Mouse (Mus musculus) midbrain, embryonic 15.5 days (tissue): ENCODE measurements around the gene Th. TPM values are rescaled to one million over a fixed set of nuclear protein-coding genes. Genes with fewer than 3 reads are reported as not detected.
A peak's percentile ranks its signal among the peaks of the same experiment; 100 is the strongest.

Experiments used
- ATAC-seq: fragments of 200-750 bp; cut with Nextera tagmentation; replicated peaks from 2 replicates; pipeline ENCODE4 v1.8.0; 2017; ENCODE audit warnings: moderate TSS enrichment
- H3K27ac ChIP-seq: fragments of 300-500 bp; sonication (generic); 2 replicates; pipeline ENCODE4 v1.5.1; 2015; ENCODE audit warnings: mild to moderate bottlenecking, inconsistent platforms
- H3K27me3 ChIP-seq: fragments of 300-500 bp; sonication (generic); replicated peaks from 2 replicates; pipeline ENCODE4 v1.6.1; 2015; ENCODE audit warnings: inconsistent platforms
- H3K36me3 ChIP-seq: fragments of 300-500 bp; sonication (generic); replicated peaks from 2 replicates; pipeline ENCODE4 v1.6.1; 2015; ENCODE audit warnings: inconsistent platforms
- H3K4me1 ChIP-seq: fragments of 300-500 bp; sonication (generic); 2 replicates; pipeline ENCODE4 v1.6.1; 2015; ENCODE audit warnings: inconsistent platforms
- H3K4me2 ChIP-seq: fragments of 300-500 bp; sonication (generic); 2 replicates; pipeline ENCODE4 v1.6.1; 2015; ENCODE audit warnings: inconsistent platforms, mild to moderate bottlenecking, moderate library complexity
- H3K4me3 ChIP-seq: fragments of 300-500 bp; sonication (generic); 2 replicates; pipeline ENCODE4 v1.5.1; 2015; ENCODE audit warnings: mild to moderate bottlenecking, inconsistent platforms
- H3K9ac ChIP-seq: fragments of 300-500 bp; sonication (generic); 2 replicates; pipeline ENCODE4 v1.6.1; 2015; ENCODE audit warnings: mild to moderate bottlenecking, inconsistent platforms
- H3K9me3 ChIP-seq: fragments of 300-500 bp; sonication (generic); 2 replicates; pipeline ENCODE4 v1.6.1; 2016; ENCODE audit warnings: inconsistent platforms
- WGBS: fragments of 180-500 bp; shearing (Covaris S2); methylation state at CpG from one replicate; pipeline ENCODE4 v1.1.7; 2015; ENCODE audit warnings: mixed read lengths; 5-methylcytosine and 5-hydroxymethylcytosine counted together
- polyA plus RNA-seq: library from polyadenylated mRNA; unstranded; fragments of >200 nt; fragmentation: Nextera tagmentation; extraction: Ambion mirVana; gene quantifications from 2 replicates; pipeline ENCODE4 v1.2.1, GENCODE M21; 2015

Th gene
- polyA plus RNA-seq, 1 experiment from 2014 or later, result 35.5 TPM

- no peaks in the 10 kb centered on the region for H3K36me3 ChIP-seq
- no peak for ATAC-seq
- H3K4me3 ChIP-seq, result no peak overlapping the region
- peaks cover 6% of the 10 kb centered on the region; the same call in 1 of the 2 replicates for H3K4me1 ChIP-seq
- WGBS, result 72% methylated on average over 10 of the region's 10 CpGs
- H3K27ac ChIP-seq, result no peak overlapping the region
- H3K9ac ChIP-seq, result no peak overlapping the region
- no peaks in the 10 kb centered on the region for H3K27me3 ChIP-seq
- H3K4me2 ChIP-seq, result no peak overlapping the region
- no peaks in the 10 kb centered on the region for H3K9me3 ChIP-seq
Observed at GRCm38 (mm10) chr7:142895901-142896665, 34.8 kb downstream of the Th start.

GRCm38 (mm10) chr7:142895223-142895840 lies 35.6 kb downstream of the Th start:
- no peak overlapping the region for H3K4me2 ChIP-seq
- H3K36me3 ChIP-seq, result no peaks in the 10 kb centered on the region
- H3K4me1 ChIP-seq, result peaks cover 4% of the 10 kb centered on the region; the same call in 1 of the 2 replicates
- no peaks in the 10 kb centered on the region for H3K27me3 ChIP-seq
- no peak overlapping the region for H3K27ac ChIP-seq
- no peak overlapping the region for H3K9ac ChIP-seq
- 83% methylated on average over 18 of the region's 18 CpGs for WGBS
- H3K4me3 ChIP-seq, result no peak overlapping the region
- no peaks in the 10 kb centered on the region for H3K9me3 ChIP-seq
- ATAC-seq, result no peak

- no peak overlapping the region for H3K27ac ChIP-seq
- H3K27me3 ChIP-seq, result no peaks in the 10 kb centered on the region
- no peaks in the 10 kb centered on the region for H3K9me3 ChIP-seq
- no peak overlapping the region for H3K4me3 ChIP-seq
- H3K4me1 ChIP-seq, result 0 out of 2 replicates have a peak, but pooled peaks cover under 1% of the 10 kb centered on the region
- no peak overlapping the region for H3K4me2 ChIP-seq
- H3K9ac ChIP-seq, result no peak overlapping the region
- 2% methylated on average over 3 of the region's 3 CpGs for WGBS
- H3K36me3 ChIP-seq, result no peaks in the 10 kb centered on the region
- ATAC-seq, result peak; percentile 58; the same call in 1 of the 2 replicates
Observed at GRCm38 (mm10) chr7:142894669-142895068, 36.3 kb downstream of the Th start.

- no peak for ATAC-seq
- H3K9ac ChIP-seq, result no peak overlapping the region
- H3K27ac ChIP-seq, result no peak overlapping the region
- no peak overlapping the region for H3K4me2 ChIP-seq
- H3K9me3 ChIP-seq, result no peaks in the 10 kb centered on the region
- 75% methylated on average over 11 of the region's 12 CpGs for WGBS
- H3K27me3 ChIP-seq, result no peaks in the 10 kb centered on the region
- no peaks in the 10 kb centered on the region for H3K4me1 ChIP-seq
- H3K36me3 ChIP-seq, result no peaks in the 10 kb centered on the region
- no peak overlapping the region for H3K4me3 ChIP-seq
Observed at GRCm38 (mm10) chr7:142893721-142894639, 36.9 kb downstream of the Th start.

- H3K36me3 ChIP-seq, result no peaks in the 10 kb centered on the region
- H3K4me3 ChIP-seq, result no peak overlapping the region
- no peaks in the 10 kb centered on the region for H3K4me1 ChIP-seq
- WGBS, result 79% methylated on average over 6 of the region's 6 CpGs
- ATAC-seq, result no peak
- H3K9me3 ChIP-seq, result no peaks in the 10 kb centered on the region
- no peak overlapping the region for H3K27ac ChIP-seq
- H3K4me2 ChIP-seq, result no peak overlapping the region
- H3K9ac ChIP-seq, result no peak overlapping the region
- H3K27me3 ChIP-seq, result no peaks in the 10 kb centered on the region
Observed at GRCm38 (mm10) chr7:142893296-142893695, 37.6 kb downstream of the Th start.

- Histone ChIP-seq H3K9ac (no peak overlapping the region), H3K4me1 (peaks cover 6% of the 10 kb centered on the region; the same call in 1 of the 2 replicates), H3K4me2 (no peak overlapping the region), H3K27ac (peak overlapping the region; percentile 9; the same call in 1 of the 2 replicates), H3K36me3 (no peaks in the 10 kb centered on the region), H3K9me3 (no peaks in the 10 kb centered on the region), H3K4me3 (no peak overlapping the region), H3K27me3 (no peaks in the 10 kb centered on the region)
- ATAC-seq, result no peak
- 2% methylated on average over 4 of the region's 4 CpGs for whole genome bisulfite sequencing
Observed at GRCm38 (mm10) chr7:142869419-142870163, 61.3 kb downstream of the Th start.

GRCm38 (mm10) chr7:142850681-142851080 lies 80.2 kb downstream of the Th start:
- no peak for ATAC-seq
- Histone ChIP-seq H3K9me3 (no peaks in the 10 kb centered on the region), H3K9ac (no peak overlapping the region), H3K27me3 (no peaks in the 10 kb centered on the region), H3K4me2 (no peak overlapping the region), H3K36me3 (no peaks in the 10 kb centered on the region), H3K4me3 (no peak overlapping the region), H3K27ac (no peak overlapping the region), H3K4me1 (no peaks in the 10 kb centered on the region)
- 19% methylated on average over 6 of the region's 6 CpGs for WGBS

Other genes with a start within 250 kb of the Th start
- gene Ins2, start 187.7 kb downstream of the Th start, polyA plus RNA-seq, result 0.40 TPM in 1 of 2 replicates, not detected in the other
- 0.20 and 0.58 TPM in 2 replicates for gene Ascl2, start 38.1 kb upstream of the Th start, polyA plus RNA-seq
- 0.66 and 0.97 TPM in 2 replicates for gene Tspan32, start 73.9 kb upstream of the Th start, polyA plus RNA-seq
- gene Cd81, start 121.6 kb upstream of the Th start, polyA plus RNA-seq, result 374 and 398 TPM in 2 replicates
- gene Tssc4, start 138.1 kb upstream of the Th start, polyA plus RNA-seq, result 103 and 114 TPM in 2 replicates
- gene Trpm5, start 163.5 kb upstream of the Th start, polyA plus RNA-seq, result 1.3 and 1.6 TPM in 2 replicates
- 1.3 and 1.8 TPM in 2 replicates for gene Kcnq1, start 175.2 kb upstream of the Th start, polyA plus RNA-seq